Mouse (Mus musculus) cerebellum, adult 2 months (tissue): ENCODE data around the gene Capn15. TPM values are rescaled to one million over a fixed set of nuclear protein-coding genes. Genes with fewer than 3 reads are reported as not detected.
A peak's percentile ranks its signal among the peaks of the same experiment; 100 is the strongest.

Experiments
- DNase-seq, 2 experiments: peaks; one replicate each; pipeline ENCODE4 v3.0.0; 2021
- H3K27ac ChIP-seq: fragments of 200-500 bp; 2 replicates; pipeline ENCODE4 v1.5.1; 2012; ENCODE audit warnings: low read length, control low read depth, inconsistent platforms; ENCODE audit not compliant: insufficient read depth
- H3K27me3 ChIP-seq: fragments of 200-500 bp; 2 replicates; pipeline ENCODE4 v1.6.1; 2012; ENCODE audit warnings: inconsistent platforms, mild to moderate bottlenecking, low read length, moderate library complexity; ENCODE audit not compliant: control insufficient read depth, insufficient read depth
- H3K4me1 ChIP-seq: fragments of 200-500 bp; 2 replicates; pipeline ENCODE4 v1.6.1; 2011; ENCODE audit warnings: low read length; ENCODE audit not compliant: control insufficient read depth, insufficient read depth
- H3K4me3 ChIP-seq: fragments of 200-500 bp; replicated peaks from 2 replicates; pipeline ENCODE3; 2011; ENCODE audit warnings: mild to moderate bottlenecking, low read depth, low read length, control low read depth; ENCODE audit not compliant: insufficient read depth
- CTCF ChIP-seq: fragments of 200-500 bp; IDR thresholded peaks from 2 replicates; pipeline ENCODE4 v1.5.1; 2011; ENCODE audit warnings: low read depth, mild to moderate bottlenecking, control low read depth, low read length, moderate library complexity, borderline replicate concordance; ENCODE audit not compliant: insufficient read depth
- POLR2A ChIP-seq: fragments of 200-500 bp; IDR thresholded peaks from 2 replicates; pipeline ENCODE4 v1.6.1; 2011; ENCODE audit warnings: low read length, control low read depth, borderline replicate concordance; ENCODE audit not compliant: insufficient read depth
- WGBS: fragments of 180-500 bp; shearing (Covaris S2); methylation state at CpG from one replicate; pipeline ENCODE4 v1.1.7; 2018; 5-methylcytosine and 5-hydroxymethylcytosine counted together
- polyA plus RNA-seq: library from polyadenylated mRNA; depleted of rRNA; stranded (reverse); fragments of >200 nt; gene quantifications from 2 replicates; pipeline ENCODE4 v1.2.3, GENCODE M21; 2012; rRNA removed

Capn15 gene
- polyA plus RNA-seq, 1 experiment: 88.7 TPM

DNA sequence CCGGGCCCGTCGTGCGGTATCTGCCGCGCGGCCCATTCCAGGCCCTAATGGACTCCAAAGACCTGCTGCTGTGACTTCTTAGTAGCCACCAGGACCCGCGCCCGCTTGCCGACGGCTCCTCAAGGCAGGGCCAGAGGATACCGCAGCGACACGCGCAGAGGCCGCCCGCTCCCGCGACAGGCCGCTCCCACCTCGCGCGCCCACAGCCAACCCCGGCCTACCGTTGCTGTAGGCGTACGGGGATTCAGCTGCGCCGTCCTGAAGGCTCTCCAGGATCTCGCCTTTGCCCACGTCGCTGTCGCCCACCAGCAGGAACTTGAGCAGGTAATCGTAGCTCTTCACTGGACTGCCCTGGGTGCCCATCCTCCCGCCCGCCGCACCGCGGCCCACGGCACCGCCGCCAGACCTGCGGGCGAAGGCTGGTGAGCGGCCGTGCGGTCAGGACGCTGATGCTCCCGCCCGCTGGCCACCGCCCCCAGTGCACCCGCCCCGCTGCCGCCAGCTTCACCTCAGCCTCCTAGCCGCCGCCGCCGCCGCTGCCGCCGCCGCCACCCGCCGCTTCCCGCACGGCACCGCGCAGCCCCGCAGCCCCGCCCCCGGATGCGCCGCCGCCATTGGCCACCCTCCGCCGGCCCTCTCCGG is 66.3 kb downstream of the Capn15 start, which contains the start of gene Rab40c:
TSS of gene Rab40c (minus strand) at position 584 of the 642 bp plus-strand sequence.
- peak within 1 kb of the TSS; percentile 85 for H3K27ac ChIP-seq
- no peak for TF ChIP-seq POLR2A
- no peak for TF ChIP-seq CTCF
- under 1% methylated on average over 66 of the region's 78 CpGs for WGBS
- H3K4me3 ChIP-seq: peak within 1 kb of the TSS; percentile 90
- no peaks in the 10 kb centered on the region for H3K27me3 ChIP-seq
- DNase-seq: no peak
- H3K4me1 ChIP-seq: peaks cover 17% of the 10 kb centered on the region

DNA sequence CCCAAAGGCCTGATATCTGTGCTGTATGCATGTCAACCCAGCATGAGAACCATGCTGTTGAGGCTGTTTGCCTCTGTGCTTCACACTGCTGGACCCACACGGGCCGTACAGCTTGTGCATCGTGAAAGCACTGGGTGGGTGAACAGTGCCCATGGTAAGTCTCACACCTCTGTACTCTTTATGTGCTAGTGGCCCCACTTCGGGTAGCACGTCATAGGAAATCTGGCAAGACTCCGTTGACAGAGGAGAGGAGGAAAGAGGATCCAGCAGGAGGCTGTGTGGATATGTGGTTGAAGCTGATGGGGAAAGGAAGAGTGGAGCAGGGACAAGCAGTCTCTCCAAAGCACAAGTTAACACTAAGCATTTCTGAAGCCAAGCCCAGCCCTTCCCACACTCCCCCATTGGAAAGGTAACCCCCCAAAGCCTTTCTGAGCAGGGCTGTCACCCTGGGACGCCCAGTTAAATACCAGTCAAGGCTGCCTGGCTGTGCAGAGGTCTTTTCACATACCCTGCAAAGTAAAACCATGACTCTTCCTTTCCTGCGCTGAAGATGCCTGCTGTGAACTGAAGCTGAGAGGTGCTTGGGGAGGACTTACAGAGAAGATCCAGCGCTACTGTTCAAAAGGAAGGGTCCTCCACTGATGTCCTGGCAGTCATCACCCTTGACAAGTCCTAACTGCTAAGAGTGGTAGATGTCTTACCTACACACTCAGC is 67.4 kb downstream of the Capn15 start:
- Histone ChIP-seq H3K4me1 (peaks cover 27% of the 10 kb centered on the region), H3K27ac (no peak overlapping the region; the same call in 1 of the 2 replicates), H3K4me3 (peak overlapping the region; percentile 90), H3K27me3 (no peaks in the 10 kb centered on the region)
- DNase-seq: no peak
- WGBS: 31% methylated on average over 9 of the region's 9 CpGs
- TF ChIP-seq CTCF: no peak
- no peak for TF ChIP-seq POLR2A

DNA sequence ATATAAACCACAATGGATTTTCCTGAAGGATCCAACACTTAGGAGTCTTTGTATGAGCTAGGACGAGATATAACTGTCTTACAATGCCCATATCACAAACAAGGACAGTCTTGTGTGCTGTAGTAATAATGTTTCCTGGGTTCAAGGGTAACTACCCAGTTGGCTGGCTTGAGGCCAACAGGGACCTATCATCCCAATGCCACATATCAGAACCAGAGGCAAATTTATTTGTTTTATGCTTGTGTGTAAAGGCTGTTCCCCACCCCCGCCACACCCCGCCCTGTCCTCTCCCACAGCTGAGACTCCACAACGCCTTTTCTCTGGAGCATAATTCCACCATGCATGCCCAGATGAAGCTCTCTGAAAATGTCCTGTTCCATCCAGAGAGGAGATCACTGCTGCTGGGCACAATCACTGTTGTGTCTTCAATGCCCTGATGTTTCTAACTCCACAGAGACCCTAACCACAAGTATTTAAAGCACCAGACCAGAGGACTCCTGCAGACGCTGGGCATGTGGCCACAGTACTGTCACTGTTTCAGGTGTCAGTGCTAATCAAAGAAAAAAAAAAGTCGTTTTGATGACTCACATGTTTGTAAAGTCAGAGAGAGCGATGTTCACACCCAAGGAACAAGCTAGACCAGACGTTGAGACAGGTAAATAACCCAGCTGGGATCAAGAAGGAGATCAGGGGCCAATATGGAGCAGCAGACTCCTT is 68.5 kb downstream of the Capn15 start:
- DNase-seq: no peak
- Histone ChIP-seq H3K4me1 (peaks cover 34% of the 10 kb centered on the region), H3K4me3 (peak overlapping the region; percentile 90), H3K27me3 (no peaks in the 10 kb centered on the region), H3K27ac (peak overlapping the region; percentile 28; the same call in 1 of the 2 replicates)
- 48% methylated on average over 8 of the region's 8 CpGs for WGBS
- no peak for TF ChIP-seq CTCF
- TF ChIP-seq POLR2A: no peak

DNA sequence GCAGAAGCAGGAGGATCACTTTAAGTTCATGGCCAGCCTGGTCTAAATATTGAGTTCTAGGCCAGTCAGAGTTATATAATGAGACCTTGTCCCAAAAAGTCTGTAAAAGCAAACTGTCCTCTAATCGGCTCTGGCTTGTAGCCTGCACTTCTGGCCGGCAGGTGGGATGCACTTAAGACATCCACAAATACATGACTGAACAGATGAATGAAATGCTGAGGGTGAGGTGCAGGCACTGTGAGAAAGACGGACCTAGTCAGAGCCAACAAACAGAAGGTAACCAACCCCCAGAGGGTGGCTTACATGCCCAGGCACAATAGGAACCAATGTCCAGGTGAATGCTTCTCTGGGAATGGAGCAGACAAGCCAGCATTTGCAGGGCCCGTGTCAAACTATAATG is 71.3 kb downstream of the Capn15 start:
- WGBS: 4% methylated on average over 4 of the region's 4 CpGs
- peak overlapping the region; percentile 62 for H3K27ac ChIP-seq

DNA sequence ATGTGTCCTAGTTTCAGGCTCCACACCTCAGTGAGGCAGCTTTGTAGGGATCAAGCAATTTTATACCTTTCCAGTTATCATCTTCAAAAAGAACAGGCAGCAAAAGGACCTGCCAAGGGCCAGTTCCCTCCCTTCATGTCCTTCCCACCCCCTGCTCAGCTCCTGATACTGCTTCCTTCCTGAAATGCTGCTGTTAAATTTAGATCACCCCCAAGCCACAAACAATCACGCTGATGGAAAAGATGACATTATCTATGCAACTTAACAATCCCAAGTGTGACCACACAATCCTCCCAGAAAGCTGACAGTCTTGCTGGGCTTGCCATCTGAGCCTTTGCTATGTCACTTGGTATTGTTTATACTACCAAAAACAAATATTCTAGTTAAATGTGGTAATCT is 71.7 kb downstream of the Capn15 start:
- H3K4me1 ChIP-seq: peaks cover 42% of the 10 kb centered on the region
- H3K27me3 ChIP-seq: no peaks in the 10 kb centered on the region
- 5% methylated on average over 1 of the region's 1 CpGs for WGBS
- H3K4me3 ChIP-seq: no peak overlapping the region
- no peak for TF ChIP-seq POLR2A
- TF ChIP-seq CTCF: no peak
- DNase-seq: no peak
- peak overlapping the region; percentile 62 for H3K27ac ChIP-seq

More for the DNA sequence above, 71.3 kb downstream of the Capn15 start:
- DNase-seq: peak; percentile 55 to 57
- H3K4me3 ChIP-seq: no peak overlapping the region
- no peaks in the 10 kb centered on the region for H3K27me3 ChIP-seq
- no peak for TF ChIP-seq CTCF
- TF ChIP-seq POLR2A: no peak
- H3K4me1 ChIP-seq: peaks cover 42% of the 10 kb centered on the region

DNA sequence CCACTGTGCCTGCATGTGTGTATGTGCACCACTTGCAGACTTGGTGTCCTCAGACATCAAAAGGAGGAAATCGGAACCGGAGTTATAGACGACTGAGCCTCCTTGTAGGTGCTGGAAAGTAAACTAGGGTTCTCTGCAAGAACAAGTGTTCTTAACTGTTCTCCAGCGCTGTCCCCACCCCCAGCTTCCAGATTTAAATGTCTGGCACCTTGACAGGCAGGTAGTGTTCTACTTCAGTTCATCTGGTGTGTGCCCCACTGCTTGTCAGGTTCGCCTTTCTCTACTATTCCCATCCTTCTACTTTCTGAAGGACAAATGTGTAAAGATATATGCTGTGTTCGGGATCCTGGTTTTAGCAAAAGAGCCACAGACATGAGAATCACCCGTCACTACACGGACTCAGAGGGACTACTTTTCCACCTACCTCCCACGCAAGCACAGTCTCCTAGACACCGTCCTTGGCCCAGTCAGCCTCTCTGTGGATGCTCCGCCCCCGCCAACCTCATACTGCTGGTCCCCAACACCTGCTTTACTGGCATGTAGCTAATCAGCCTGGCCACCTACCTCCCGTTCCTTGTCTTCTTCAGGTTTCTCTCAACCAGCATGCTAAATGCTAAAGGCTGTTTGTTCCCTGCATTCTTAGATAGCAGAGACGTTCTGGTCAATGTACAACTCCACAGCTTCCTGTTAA is 72.3 kb downstream of the Capn15 start:
- Histone ChIP-seq H3K27ac (peak overlapping the region; percentile 62), H3K27me3 (no peaks in the 10 kb centered on the region), H3K4me1 (peaks cover 41% of the 10 kb centered on the region), H3K4me3 (peak overlapping the region; percentile 34)
- TF ChIP-seq CTCF (no peak), POLR2A (no peak)
- WGBS: 17% methylated on average over 14 of the region's 14 CpGs
- DNase-seq: peak; percentile 81 to 89

DNA sequence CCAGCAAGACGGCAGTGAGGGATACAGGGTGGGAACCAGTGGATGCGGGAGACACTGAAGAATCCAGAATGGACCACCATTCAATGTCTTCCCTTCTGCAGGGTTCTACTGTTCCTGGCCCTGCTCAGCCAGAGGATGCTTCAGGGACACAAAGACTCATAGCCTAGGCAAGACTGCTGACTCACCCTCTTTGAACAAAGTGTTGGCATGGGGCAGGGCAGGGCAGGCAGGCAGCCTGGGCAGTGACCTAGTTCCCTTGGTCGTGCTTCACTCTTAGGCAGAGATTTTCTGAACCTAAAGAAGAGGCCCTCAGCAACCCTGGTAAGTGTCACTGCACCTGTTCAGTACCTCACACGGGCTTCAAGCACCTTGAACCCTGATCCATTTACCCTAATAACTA is 73.8 kb downstream of the Capn15 start:
- no peaks in the 10 kb centered on the region for H3K27me3 ChIP-seq
- no peak overlapping the region for H3K4me3 ChIP-seq
- peak; percentile 83 to 92 for DNase-seq
- TF ChIP-seq CTCF (no peak), POLR2A (peak; percentile 21; the same call in 1 of the 2 replicates)
- peak overlapping the region; percentile 79 for H3K27ac ChIP-seq
- H3K4me1 ChIP-seq: peaks cover 36% of the 10 kb centered on the region
- WGBS: 25% methylated on average over 4 of the region's 4 CpGs

Other genes starting within 250 kb of the Capn15 start
- 0.73 and 1.1 TPM in 2 replicates for gene Mslnl, start 249.8 kb downstream of the Capn15 start, polyA plus RNA-seq
- gene Msln, start 231.4 kb downstream of the Capn15 start, polyA plus RNA-seq: 0.21 and 0.38 TPM in 2 replicates
- 43.5 and 45.5 TPM in 2 replicates for gene Narfl, start 212.0 kb downstream of the Capn15 start, polyA plus RNA-seq
- gene Haghl, start 200.1 kb downstream of the Capn15 start, polyA plus RNA-seq: 340 and 348 TPM in 2 replicates
- gene Ccdc78, start 199.2 kb downstream of the Capn15 start, polyA plus RNA-seq: 0.47 and 0.79 TPM in 2 replicates
- 167 and 178 TPM in 2 replicates for gene Fam173a, start 192.9 kb downstream of the Capn15 start, polyA plus RNA-seq
- 3.3 and 5.0 TPM in 2 replicates for gene AC134908.4, start 190.1 kb downstream of the Capn15 start, polyA plus RNA-seq
- gene Metrn, start 188.7 kb downstream of the Capn15 start, polyA plus RNA-seq: 534 and 542 TPM in 2 replicates
- 187 and 207 TPM in 2 replicates for gene Fbxl16, start 176.7 kb downstream of the Capn15 start, polyA plus RNA-seq
- 32.8 and 34.2 TPM in 2 replicates for gene Wdr24, start 162.2 kb downstream of the Capn15 start, polyA plus RNA-seq
- gene Jmjd8, start 156.9 kb downstream of the Capn15 start, polyA plus RNA-seq: 65.8 and 75.2 TPM in 2 replicates
- 326 and 333 TPM in 2 replicates for gene Stub1, start 152.4 kb downstream of the Capn15 start, polyA plus RNA-seq
- 111 and 119 TPM in 2 replicates for gene Rhbdl1, start 148.5 kb downstream of the Capn15 start, polyA plus RNA-seq
- gene Gm20683, start 144.0 kb downstream of the Capn15 start, polyA plus RNA-seq: 42.9 and 45.9 TPM in 2 replicates
- gene Rhot2, start 140.9 kb downstream of the Capn15 start, polyA plus RNA-seq: 105 and 121 TPM in 2 replicates
- gene Wdr90, start 124.3 kb downstream of the Capn15 start, polyA plus RNA-seq: 21.6 and 26.9 TPM in 2 replicates
- gene Mcrip2, start 117.0 kb downstream of the Capn15 start, polyA plus RNA-seq: 31.9 and 34.1 TPM in 2 replicates
- gene Mettl26, start 110.7 kb downstream of the Capn15 start, polyA plus RNA-seq: 110 and 116 TPM in 2 replicates
- 0.95 and 1.1 TPM in 2 replicates for gene Wfikkn1, start 104.9 kb downstream of the Capn15 start, polyA plus RNA-seq
- 70.0 and 74.6 TPM in 2 replicates for gene Rab40c, start 66.1 kb downstream of the Capn15 start, polyA plus RNA-seq
- 170 and 191 TPM in 2 replicates for gene Pigq, start 40.9 kb downstream of the Capn15 start, polyA plus RNA-seq
- 1.9 and 2.5 TPM in 2 replicates for gene Nhlrc4, start 40.8 kb downstream of the Capn15 start, polyA plus RNA-seq
- 13.4 and 14.0 TPM in 2 replicates for gene A930017K11Rik, start 33.2 kb downstream of the Capn15 start, polyA plus RNA-seq
- 81.8 and 82.9 TPM in 2 replicates for gene Rab11fip3, start 83.8 kb upstream of the Capn15 start, polyA plus RNA-seq
- gene Decr2, start 104.5 kb upstream of the Capn15 start, polyA plus RNA-seq: 39.5 and 41.3 TPM in 2 replicates
- 6.2 and 6.7 TPM in 2 replicates for gene Nme4, start 109.8 kb upstream of the Capn15 start, polyA plus RNA-seq
- gene Tmem8, start 127.5 kb upstream of the Capn15 start, polyA plus RNA-seq: 41.0 and 48.2 TPM in 2 replicates
- gene Mrpl28, start 137.7 kb upstream of the Capn15 start, polyA plus RNA-seq: 114 and 118 TPM in 2 replicates
- 21.3 and 22.8 TPM in 2 replicates for gene Axin1, start 152.9 kb upstream of the Capn15 start, polyA plus RNA-seq
- 0.07 and 0.10 TPM in 2 replicates for gene Pdia2, start 213.3 kb upstream of the Capn15 start, polyA plus RNA-seq
- 21.1 and 23.0 TPM in 2 replicates for gene Rgs11, start 217.2 kb upstream of the Capn15 start, polyA plus RNA-seq
- gene Arhgdig, start 222.0 kb upstream of the Capn15 start, polyA plus RNA-seq: 59.9 and 80.0 TPM in 2 replicates